Mouse (Mus musculus) spleen, postnatal 10 days (tissue): Measurements from ENCODE around the gene Abhd12b.
"Not testable (repeated sequence)": the region's sequence is repeated elsewhere in the genome, so short reads cannot be mapped to it uniquely, and the experiment has no call there.

Experiments
- DNase-seq, 2 experiments: peaks; one replicate each; pipeline ENCODE4 v3.0.0; 2021 to 2022; ENCODE audit warnings: low spot score in 2 of 2

Abhd12b gene

DNA sequence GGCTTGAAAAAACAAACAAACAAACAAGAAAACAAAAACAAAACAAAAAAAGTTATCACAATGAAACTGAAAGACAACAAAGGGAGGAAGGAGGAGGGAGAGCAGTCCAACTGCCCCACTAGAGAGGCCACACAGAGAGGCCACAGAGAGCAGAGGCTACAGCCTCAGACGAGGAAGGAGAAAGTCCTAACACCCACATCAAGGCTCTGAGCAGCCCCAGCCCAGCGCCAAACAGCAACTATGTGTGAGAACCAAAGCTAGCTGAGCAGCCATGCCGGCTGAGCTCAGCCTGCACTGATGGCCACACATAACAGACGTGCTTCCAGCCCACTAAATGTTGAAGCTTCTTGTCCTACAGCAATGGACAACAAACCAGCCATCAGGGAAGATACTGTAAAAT lies 14.1 kb upstream of the Abhd12b start:
- DNase-seq: no peak

DNA sequence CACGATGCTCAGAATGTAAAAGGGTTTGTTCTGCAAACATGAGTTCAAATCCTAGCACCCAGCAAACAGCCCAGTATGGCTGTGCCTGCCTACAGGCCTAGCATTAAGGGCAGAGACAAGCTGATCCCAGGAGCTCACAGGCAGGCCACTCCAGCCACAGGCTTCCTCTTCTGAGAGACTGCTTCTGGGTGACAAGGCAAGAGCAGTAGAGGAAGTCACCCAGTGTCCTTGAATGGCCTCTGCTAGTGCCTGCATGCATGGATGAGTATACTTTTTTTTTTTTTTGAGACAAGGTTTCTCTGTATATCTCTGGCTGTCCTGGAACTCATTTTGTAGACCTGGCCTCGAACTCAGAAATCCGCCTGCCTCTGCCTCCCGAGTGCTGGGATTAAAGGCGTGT lies 13.4 kb upstream of the Abhd12b start:
- DNase-seq: peak in 1 of 2 experiments; percentile 48

DNA sequence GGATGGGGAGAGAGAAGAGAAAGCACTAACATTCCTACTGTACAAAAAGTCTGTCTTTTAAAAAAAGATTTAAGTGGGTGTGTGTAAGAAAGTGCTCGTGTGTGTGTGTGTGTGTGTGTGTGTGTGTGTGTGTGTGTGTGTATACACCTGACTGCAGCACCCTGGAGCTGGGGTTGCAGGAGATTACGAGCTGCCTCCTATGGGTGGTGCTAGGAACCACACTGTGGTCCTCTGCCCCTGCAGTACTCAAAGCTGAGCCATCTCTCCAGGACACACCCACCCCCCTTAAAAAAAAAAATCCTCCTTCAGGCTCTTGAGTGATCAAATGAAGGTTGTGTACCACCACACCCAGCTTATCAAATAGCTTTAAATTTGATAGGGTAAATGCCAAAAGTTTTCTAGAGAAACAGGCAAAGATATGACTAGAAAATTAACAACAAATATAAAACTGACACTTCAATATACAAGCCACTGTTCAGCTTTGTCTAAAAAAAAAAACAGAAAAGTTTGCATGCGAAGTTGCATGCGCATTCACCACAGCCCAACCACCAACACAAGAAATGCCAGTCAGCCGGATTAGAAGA lies 12.9 kb upstream of the Abhd12b start:
- DNase-seq: no peak

DNA sequence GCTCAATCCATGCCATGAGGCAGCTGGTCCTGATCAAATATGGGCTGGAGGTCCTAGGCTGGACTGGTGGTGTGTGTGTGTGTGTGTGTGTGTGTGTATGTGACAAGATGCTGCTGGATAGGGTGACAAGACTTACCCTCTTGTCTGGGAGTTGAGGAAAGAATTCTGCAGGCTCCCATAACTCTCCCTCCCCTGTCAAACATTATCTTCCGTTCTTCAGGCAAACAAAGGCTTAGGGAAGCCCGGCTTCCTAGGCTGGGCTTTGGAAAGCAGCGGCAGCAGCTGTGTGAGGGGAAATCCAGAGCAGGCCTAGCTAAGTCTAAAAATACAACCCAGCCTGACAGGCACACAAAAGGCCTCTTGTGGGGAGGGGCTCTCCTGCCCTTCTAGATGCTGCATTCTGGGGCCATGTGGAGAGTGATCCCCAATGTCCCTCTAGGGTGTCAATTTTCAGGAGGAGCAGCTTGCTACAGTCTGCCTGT lies 9.8 kb upstream of the Abhd12b start:
- not testable (repeated sequence) for DNase-seq

DNA sequence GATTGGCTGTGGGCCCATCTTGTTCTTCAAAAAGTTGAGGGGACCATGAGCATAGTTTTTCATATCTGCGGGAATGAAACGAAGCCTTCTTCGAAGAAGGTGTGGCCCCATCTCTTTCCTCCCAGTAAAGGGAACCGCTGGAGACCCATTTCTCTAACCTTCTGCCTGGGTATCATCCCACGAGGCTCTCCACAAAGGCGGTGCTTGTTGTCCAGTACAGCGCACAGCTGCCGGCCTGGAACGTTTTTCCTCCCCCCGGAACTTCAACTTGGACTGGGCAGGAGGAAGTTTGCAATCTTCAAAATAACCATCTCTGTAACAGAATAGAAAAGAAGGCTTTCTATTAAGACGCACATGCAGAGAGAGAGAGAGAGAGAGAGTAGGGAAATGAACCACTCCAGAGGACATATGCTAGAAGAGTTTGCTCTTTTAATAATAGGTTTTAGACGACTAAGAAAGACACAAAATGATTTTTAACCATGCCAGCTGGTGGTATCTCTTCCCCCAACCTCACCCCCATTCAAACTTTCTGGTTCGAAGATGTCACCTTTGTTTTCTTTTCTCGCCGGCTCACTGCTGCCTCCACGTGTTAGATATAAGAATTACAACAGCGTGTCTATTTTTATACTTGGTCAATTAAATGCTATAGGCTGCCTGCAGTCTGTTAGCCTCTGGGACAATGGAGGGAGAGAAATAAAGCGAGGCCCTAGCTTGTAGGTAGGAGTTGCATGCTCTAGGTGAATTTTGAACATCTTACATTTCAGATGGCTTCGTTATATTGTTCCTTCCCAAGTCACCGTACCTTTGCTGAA lies 9.1 kb upstream of the Abhd12b start:
- peak; percentile 38 to 67 for DNase-seq

DNA sequence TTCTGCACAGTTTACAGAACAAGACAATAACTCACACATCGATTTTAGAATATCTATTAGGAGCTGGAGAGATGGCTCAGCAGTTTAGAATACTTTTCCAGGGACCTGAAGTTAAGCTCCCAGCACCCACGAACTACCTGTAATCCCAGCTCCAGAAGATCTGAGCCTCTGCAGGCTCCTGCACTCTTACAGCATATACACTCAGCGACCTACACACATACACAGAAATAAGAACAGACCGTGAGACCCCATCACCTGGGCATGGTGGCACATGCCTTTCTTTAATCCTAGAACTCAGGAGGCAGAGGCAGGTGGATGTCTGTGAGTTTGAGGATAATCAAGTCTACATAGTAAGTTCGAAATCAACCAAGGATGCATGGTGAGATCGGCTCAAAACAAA lies 8.4 kb upstream of the Abhd12b start:
- no peak for DNase-seq

DNA sequence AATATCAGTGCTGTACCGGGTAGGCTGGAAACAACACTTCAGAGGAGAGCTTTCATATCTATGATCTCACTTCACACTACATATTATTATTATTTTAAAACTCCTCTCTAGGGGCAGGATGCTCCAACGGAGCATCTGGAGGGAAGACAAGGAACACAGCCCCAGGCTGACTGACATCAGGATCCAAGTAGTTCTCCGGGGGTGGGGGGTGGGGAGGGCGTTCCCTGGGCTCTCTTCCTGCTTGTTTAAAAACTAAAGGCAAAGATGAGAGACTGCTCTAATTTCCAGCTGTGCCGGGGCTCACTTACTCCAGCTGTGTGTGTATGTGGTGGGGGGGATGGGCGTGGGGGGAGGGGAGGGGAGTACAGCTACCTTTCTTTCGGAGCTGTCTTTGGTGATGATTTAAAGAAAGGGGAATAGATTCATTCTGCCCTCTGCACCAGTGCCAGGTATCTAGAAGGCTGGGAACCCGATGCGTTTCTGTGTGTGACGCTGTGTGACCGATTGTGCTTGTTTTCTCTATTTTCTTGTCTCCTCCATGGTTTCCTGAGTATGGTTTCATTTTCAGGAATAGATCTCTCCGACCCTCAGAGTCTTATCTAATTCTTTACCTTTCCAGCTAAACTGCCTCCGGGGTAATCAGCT lies 5.8 kb upstream of the Abhd12b start:
- DNase-seq: no peak

DNA sequence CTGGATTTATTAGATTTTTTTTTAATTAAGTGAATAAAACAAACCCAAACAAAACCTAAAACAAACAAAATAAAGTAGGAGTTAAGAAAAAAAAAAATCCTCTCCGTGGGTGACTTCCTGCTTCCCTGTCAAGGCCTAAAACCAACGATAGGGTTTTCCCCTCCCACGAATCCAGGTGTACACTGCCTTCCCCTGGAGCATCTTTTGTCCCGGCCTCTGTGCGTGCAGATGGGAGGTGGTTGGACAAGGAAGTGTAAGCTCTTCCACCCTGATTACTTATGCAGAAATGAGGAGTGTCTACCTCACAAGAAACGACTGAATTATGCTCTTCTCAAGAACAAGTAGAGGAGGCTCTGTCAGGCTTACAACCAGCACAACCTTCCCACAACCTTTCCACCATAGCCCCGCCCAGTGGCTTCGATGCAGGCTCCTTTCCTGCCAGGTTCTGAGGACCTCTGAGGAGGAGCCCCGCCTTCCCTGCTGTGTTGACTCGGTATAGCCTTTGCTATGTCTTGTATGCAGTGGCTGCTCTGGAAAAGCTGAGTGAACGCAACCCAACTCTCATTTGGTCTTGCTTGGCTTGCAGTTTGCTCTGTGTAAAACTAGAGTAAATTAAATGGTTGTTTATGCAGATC lies 5.2 kb upstream of the Abhd12b start:
- DNase-seq: no peak

DNA sequence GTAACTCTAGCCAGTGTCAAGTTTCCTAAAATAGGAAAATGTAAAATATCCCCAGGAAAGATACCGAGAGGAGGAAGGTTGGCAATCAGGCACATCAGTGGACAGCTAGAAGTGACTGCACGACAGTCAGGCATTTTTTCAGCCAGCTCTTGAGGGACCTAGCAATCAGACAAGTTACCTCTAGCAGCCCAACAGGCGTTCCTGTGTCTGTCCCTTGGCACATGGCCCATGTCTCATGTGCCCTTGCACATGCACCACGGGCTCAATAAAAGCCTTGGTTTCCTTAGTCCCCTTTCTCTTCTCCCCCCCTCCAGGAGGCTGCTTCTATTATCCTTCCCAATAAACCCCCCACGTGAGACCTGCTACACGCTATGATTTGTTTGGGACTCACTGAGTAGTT lies 2.3 kb downstream of the Abhd12b start:
- no peak for DNase-seq

DNA sequence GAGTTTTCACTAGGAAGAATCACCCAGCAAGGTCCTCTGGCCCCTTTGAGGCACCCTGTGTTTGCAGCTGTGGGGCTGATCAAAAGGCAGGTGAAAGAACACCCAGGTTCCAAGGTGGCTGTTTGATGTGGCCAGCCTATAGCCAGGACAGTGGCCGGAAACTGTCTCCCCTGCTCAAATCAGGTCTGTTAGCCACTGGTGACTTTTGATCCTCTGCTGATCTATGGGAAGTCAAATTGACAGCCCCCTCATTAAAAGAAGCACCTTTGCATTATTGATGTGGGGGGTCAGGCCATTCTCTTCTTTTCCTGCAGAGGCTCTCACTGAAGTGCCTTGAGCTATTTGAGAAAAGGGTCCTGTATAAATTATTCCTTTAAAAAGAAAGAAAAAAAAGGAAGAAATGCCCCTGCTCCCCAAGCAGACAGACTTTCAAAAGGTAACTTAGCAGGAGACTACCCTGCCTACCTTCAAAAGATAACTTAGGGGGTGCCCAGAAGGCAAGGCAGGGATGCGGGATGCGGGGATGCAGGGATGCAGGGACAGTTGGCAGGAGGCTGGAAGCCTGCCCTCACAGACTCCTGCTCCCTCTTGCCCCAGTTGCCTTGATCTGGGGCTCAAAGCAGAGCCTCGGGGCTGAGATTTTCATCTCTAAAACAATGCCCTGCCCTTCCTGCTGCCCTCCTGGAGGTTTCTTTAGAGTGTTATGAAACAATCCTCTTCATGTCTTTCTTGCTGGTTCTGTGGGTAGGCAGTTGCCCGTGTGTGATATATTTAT lies 3.5 kb downstream of the Abhd12b start:
- DNase-seq: no peak

DNA sequence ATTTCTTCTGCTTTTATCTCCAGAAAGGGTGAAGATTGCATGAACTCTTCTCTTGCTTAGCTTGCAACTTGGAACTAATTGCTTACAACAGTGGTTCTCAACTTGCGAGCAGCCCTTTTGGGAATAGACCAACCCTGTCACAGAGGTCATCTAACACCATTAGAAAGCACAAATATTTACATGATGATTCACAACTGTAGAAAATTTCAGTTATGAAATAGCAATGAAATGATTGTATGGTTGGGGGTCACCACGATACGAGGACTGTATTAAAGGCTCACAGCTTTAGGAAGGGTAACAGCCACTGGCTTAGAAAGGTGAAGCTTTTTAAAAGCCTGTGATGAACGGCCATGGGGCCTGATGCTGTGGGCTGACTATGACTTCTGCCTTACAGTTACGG lies 7.1 kb downstream of the Abhd12b start:
- no peak for DNase-seq

DNA sequence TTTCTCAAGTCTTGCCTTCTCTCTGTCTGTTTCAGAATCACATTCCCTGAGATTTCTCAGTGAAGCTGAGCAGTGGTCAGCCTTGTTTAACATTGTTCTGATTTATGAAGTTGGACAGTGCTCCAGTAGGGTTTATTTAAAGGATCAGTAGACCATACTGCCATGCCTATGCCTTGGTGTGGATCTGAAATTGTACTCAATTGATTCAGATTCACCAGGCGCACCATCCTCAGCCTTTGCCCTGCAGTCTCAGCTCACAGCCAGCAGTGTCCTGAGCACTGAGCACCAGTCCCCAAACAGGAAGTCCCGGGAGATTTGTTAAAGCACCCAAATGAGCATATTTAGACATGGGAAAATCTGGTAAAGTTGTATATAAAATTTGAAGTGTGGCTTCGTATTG lies 10.8 kb downstream of the Abhd12b start:
- DNase-seq: no peak

DNA sequence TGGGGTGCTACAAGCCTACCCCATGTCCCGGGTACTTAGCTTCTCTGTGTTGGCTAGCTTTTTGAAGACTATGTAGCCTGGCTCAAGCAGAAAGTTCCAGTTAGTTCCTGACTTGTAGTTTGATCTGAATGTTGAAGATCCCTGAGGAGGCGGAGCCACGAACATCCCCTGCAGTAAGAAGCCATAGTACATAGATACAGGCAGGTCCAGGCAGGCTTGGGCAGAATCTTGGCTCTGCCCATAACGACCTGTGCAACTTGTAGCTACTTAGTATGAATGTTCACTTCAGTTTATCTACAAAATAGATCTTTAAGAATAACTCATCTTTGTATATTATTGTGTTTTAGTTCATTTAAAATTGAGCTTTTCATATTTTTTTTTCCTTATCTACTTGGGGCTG lies 14.0 kb downstream of the Abhd12b start:
- no peak for DNase-seq

DNA sequence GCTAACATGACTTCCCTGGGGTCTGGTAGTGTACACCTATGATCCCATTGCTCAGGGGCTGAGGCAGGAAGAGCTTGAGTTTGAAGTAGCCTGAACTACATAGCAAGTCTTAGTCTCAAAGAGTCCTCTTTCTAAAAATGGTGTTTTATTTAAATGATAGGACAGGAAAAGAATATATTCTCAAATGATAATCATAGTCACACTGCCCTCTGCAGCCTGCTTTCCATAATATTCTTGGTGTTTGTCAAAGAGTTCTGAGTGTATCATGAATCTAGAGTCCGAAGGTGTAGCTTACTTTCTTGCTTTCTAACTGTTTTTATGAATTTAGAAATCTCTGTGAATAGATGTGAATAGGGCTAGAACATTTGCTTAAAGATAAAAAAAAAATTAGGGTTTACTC lies 16.0 kb downstream of the Abhd12b start:
- DNase-seq: no peak

DNA sequence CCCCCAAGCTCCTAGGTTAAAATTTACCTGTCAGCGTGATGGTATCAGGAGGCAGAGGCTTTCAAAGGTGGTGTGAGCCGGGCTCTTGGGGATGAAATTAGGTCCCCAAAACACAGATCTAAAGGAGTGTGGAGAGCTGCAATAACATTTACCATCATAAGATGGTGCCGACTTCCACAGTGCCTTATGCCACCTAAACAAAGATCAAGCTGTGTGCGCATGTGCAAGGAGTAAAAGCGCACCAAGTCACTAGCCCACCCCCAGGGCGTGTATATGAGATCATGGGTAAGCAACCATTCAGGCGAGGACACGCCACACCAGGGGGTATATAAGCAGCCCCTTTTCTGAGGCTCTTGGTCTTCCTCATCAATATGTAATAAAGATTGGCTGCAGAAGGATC lies 29.6 kb downstream of the Abhd12b start:
- DNase-seq: not testable (repeated sequence)

DNA sequence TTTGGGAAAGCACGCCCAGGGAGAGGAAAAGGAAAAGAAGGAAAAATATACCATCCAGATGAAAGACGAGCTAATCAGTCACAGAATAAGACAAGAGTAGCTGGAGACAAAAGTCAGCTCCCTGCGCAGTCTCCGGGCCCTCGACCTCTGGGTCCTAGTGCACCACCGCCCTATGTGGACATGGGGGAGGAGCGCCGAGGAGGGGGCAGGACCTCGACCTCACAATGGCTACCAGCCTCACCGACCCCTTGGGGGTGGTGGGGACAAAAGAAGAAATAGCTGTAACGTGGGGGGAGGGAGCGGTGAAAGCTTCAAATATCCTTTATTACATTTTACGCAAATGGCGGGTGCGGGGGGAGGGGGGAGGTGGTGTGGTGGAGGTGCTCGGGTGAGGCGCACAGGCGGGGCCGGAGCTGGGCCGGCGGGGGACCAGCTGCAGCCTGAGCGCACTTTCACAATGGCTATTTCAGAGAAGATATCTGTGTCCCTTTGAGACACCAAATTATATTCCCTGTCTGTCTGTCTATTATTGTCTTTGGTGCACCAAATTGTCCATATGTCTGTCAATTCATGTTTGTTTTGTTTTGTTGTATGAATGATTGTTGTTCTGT lies 30.3 kb downstream of the Abhd12b start:
- no peak for DNase-seq

DNA sequence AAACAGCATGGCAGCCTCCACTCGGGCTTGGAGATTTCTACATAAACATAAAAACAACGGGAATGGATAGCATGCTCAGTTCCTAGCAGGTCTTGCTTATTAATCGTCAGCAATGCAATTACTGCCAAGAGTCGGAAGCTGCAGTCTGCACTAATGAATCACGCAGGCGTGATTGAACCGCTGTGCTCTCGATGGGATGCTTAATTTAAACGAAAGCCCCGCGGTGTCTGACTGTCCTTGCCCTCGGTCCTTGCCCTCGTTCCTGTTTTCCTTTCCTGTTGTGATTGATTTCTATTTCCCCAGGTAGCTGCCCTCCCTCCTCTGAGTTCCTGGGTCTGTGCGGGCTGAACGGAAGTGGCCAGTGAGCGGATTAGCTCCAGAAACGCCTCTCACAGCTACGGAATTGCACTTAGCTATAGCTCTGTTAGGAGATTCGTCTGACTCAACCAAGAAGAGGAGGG lies 38.4 kb downstream of the Abhd12b start:
- DNase-seq: no peak

DNA sequence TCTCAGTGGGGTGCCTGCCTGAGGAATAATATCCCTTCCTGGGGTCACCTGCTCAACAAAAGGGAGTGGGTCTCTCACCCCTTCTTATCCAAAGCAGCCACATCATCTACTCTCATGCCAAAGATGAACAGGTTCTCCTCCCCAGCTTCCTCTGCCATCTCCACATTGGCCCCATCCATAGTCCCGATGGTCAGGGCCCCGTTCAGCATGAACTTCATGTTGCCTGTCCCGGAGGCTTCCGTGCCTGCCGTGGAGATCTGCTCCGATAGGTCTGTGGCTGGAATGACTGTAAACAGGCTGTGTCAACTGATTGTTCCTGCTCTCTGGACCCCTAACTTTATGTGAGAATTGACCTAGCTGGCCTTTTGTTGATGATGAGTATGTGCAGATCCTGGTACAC lies 41.5 kb downstream of the Abhd12b start:
- no peak for DNase-seq

DNA sequence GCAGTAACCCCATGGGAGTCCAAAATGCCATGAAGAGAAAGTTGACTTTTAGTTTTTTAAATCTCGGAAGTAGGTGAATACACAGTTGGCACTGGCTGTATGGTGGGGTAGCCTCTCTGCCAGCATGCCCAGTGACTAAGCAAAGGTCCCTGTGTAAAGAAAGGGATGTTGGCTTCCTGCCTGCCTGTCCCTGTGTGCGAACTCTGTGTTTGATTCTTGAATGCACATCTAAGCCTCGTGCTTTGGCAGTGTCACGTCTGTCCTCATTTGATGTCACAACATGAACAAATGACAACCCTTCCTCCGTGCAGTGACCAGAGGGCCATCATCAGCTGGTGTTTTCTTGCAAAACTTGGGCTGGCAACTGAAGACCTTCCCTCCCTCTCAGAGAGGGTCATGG lies 42.4 kb downstream of the Abhd12b start:
- DNase-seq: no peak

DNA sequence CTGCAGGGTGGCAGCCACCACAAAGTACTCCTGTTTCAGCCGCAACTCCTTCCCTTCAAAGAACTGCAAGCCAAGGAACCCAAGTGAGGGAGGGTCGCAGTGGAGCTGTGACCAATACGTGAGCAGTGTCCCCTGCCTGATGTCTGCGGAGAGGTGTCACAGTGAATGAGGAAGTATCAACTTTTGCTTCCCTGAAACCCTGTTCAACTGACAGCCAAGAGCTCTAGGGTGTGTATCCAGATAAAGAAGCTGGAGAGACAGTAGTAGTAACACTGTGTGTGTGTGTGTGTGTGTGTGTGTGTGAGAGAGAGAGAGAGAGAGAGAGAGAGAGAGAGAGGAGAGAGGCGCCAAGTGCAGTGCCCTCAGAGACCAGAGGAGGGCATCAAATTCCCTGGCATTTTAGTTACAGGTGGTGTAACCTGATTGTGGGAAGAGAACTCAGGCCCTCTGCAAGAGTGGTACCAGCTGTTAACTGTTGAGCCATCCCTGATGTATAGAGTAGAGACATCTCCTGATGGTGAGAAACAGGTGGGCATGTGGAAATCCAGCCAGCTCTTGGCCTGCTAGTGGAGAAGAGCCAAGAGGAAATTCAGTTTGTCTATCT lies 48.1 kb downstream of the Abhd12b start:
- DNase-seq: no peak

DNA sequence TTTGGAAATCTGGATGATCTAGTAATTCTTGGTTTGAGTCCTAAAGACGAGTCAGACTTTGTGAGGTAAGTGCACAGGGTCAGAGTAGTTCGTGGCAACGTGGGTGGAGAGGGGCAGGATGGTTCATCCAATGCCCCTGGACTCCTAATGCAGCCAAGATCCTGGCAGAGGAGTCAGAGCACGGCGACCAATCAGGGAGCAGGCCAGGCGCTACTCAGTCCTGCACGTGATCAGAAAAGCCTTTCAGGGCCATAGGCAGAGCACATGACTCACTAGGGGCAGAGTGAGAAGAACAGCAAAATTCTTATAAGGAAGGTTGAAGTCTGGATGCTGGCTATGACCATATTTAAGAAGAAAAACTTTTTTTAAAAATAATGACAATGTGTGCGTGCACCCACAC lies 50.5 kb downstream of the Abhd12b start:
- DNase-seq: no peak
